Mouse (Mus musculus): Measurements from ENCODE around the gene Ddb2. TPM values are rescaled to one million over a fixed set of nuclear protein-coding genes. Genes with fewer than 3 reads are reported as not detected.

Gene Ddb2
- 5.6 and 8.4 TPM in 2 replicates for polyA plus RNA-seq (2011; ENCODE audit: insufficient read length, low read depth, missing spikeins)

GRCm38 (mm10) chr2:91236601-91237510, at the start of gene Ddb2:
Ddb2 (minus strand) TSS chr2:91236982.
- Histone ChIP-seq H3K4me1 (ENCODE audit: control insufficient read depth, insufficient read depth, low read length) (no peaks in the 10 kb centered on the region), H3K27ac (ENCODE audit: insufficient read depth, low read length) (peak within 1 kb of the TSS; percentile 85), H3K4me3 (ENCODE audit: insufficient read depth, low read length) (peak within 1 kb of the TSS; percentile 70)
- peak; percentile 64 for TF ChIP-seq POLR2A (IDR thresholded peaks at IDR 0.05; ENCODE audit: low read depth, low read length)
- TF ChIP-seq CTCF (IDR thresholded peaks at IDR 0.05; ENCODE audit: borderline replicate concordance, insufficient read depth, low read length), result no peak

- Histone ChIP-seq H3K27ac (ENCODE audit: insufficient read depth, low read length) (no peak overlapping the region), H3K4me3 (ENCODE audit: insufficient read depth, low read length) (no peak overlapping the region)
Observed at GRCm38 (mm10) chr2:91285885-91286505, 49.2 kb upstream of the Ddb2 start.

GRCm38 (mm10) chr2:91284375-91285199, 47.8 kb upstream of the Ddb2 start:
- H3K4me3 ChIP-seq (ENCODE audit: insufficient read depth, low read length), result no peak overlapping the region
- TF ChIP-seq POLR2A (IDR thresholded peaks at IDR 0.05; ENCODE audit: low read depth, low read length) (no peak), CTCF (IDR thresholded peaks at IDR 0.05; ENCODE audit: borderline replicate concordance, insufficient read depth, low read length) (no peak)
- no peak overlapping the region for H3K27ac ChIP-seq (ENCODE audit: insufficient read depth, low read length)
- no peaks in the 10 kb centered on the region for H3K4me1 ChIP-seq (ENCODE audit: control insufficient read depth, insufficient read depth, low read length)

More at GRCm38 (mm10) chr2:91285885-91286505, 49.2 kb upstream of the Ddb2 start:
- TF ChIP-seq CTCF (IDR thresholded peaks at IDR 0.05; ENCODE audit: borderline replicate concordance, insufficient read depth, low read length) (peak; percentile 95), POLR2A (IDR thresholded peaks at IDR 0.05; ENCODE audit: low read depth, low read length) (no peak)
- no peaks in the 10 kb centered on the region for H3K4me1 ChIP-seq (ENCODE audit: control insufficient read depth, insufficient read depth, low read length)

- TF ChIP-seq CTCF (IDR thresholded peaks at IDR 0.05; ENCODE audit: borderline replicate concordance, insufficient read depth, low read length) (no peak), POLR2A (IDR thresholded peaks at IDR 0.05; ENCODE audit: low read depth, low read length) (no peak)
- Histone ChIP-seq H3K27ac (ENCODE audit: insufficient read depth, low read length) (no peak overlapping the region), H3K4me1 (ENCODE audit: control insufficient read depth, insufficient read depth, low read length) (no peaks in the 10 kb centered on the region), H3K4me3 (ENCODE audit: insufficient read depth, low read length) (no peak overlapping the region)
Observed at GRCm38 (mm10) chr2:91283972-91284371, 47.2 kb upstream of the Ddb2 start.

GRCm38 (mm10) chr2:91281366-91281765, 44.6 kb upstream of the Ddb2 start:
- H3K27ac ChIP-seq (ENCODE audit: insufficient read depth, low read length), result no peak overlapping the region
- no peak overlapping the region for H3K4me3 ChIP-seq (ENCODE audit: insufficient read depth, low read length)
- H3K4me1 ChIP-seq (ENCODE audit: control insufficient read depth, insufficient read depth, low read length), result no peaks in the 10 kb centered on the region
- TF ChIP-seq POLR2A (IDR thresholded peaks at IDR 0.05; ENCODE audit: low read depth, low read length) (no peak), CTCF (IDR thresholded peaks at IDR 0.05; ENCODE audit: borderline replicate concordance, insufficient read depth, low read length) (no peak)

- H3K4me3 ChIP-seq (ENCODE audit: insufficient read depth, low read length), result no peak overlapping the region
- H3K4me1 ChIP-seq (ENCODE audit: control insufficient read depth, insufficient read depth, low read length), result no peaks in the 10 kb centered on the region
- TF ChIP-seq POLR2A (IDR thresholded peaks at IDR 0.05; ENCODE audit: low read depth, low read length), result no peak
- no peak for TF ChIP-seq CTCF (IDR thresholded peaks at IDR 0.05; ENCODE audit: borderline replicate concordance, insufficient read depth, low read length)
- H3K27ac ChIP-seq (ENCODE audit: insufficient read depth, low read length), result no peak overlapping the region
Observed at GRCm38 (mm10) chr2:91279372-91279755, 42.6 kb upstream of the Ddb2 start.

- Histone ChIP-seq H3K27ac (ENCODE audit: insufficient read depth, low read length) (no peak overlapping the region), H3K4me3 (ENCODE audit: insufficient read depth, low read length) (no peak overlapping the region), H3K4me1 (ENCODE audit: control insufficient read depth, insufficient read depth, low read length) (no peaks in the 10 kb centered on the region)
- peak; percentile 69; the same call in 1 of the 2 replicates for TF ChIP-seq CTCF (IDR thresholded peaks at IDR 0.05; ENCODE audit: borderline replicate concordance, insufficient read depth, low read length)
- TF ChIP-seq POLR2A (IDR thresholded peaks at IDR 0.05; ENCODE audit: low read depth, low read length), result no peak
Observed at GRCm38 (mm10) chr2:91278749-91279371, 42.1 kb upstream of the Ddb2 start.

- no peak overlapping the region for H3K27ac ChIP-seq (ENCODE audit: insufficient read depth, low read length)
- no peak for TF ChIP-seq POLR2A (IDR thresholded peaks at IDR 0.05; ENCODE audit: low read depth, low read length)
- no peak for TF ChIP-seq CTCF (IDR thresholded peaks at IDR 0.05; ENCODE audit: borderline replicate concordance, insufficient read depth, low read length)
- H3K4me3 ChIP-seq (ENCODE audit: insufficient read depth, low read length), result no peak overlapping the region
- no peaks in the 10 kb centered on the region for H3K4me1 ChIP-seq (ENCODE audit: control insufficient read depth, insufficient read depth, low read length)
Observed at GRCm38 (mm10) chr2:91269687-91270133, 32.9 kb upstream of the Ddb2 start.

- Histone ChIP-seq H3K4me1 (ENCODE audit: control insufficient read depth, insufficient read depth, low read length) (no peaks in the 10 kb centered on the region), H3K27ac (ENCODE audit: insufficient read depth, low read length) (no peak overlapping the region), H3K4me3 (ENCODE audit: insufficient read depth, low read length) (no peak overlapping the region)
- TF ChIP-seq POLR2A (IDR thresholded peaks at IDR 0.05; ENCODE audit: low read depth, low read length), result no peak
- no peak for TF ChIP-seq CTCF (IDR thresholded peaks at IDR 0.05; ENCODE audit: borderline replicate concordance, insufficient read depth, low read length)
Observed at GRCm38 (mm10) chr2:91268706-91269105, 31.9 kb upstream of the Ddb2 start.

All from embryonic fibroblast, embryonic 13.5 days (primary cell).